Mouse (Mus musculus) testis, adult 2 months (tissue): ENCODE measurements around the gene Gm10720.
"Not testable (repeated sequence)": the region's sequence is repeated elsewhere in the genome, so short reads cannot be mapped to it uniquely, and the experiment has no call there.

Experiments
- CTCF ChIP-seq: fragments of 200-500 bp; IDR thresholded peaks from 2 replicates; pipeline ENCODE4 v1.5.1; 2012; ENCODE audit warnings: low read depth, mild to moderate bottlenecking, inconsistent platforms, low read length, moderate library complexity; ENCODE audit not compliant: control insufficient read depth, insufficient read depth, insufficient replicate concordance
- POLR2A ChIP-seq: fragments of 200-500 bp; IDR thresholded peaks from 2 replicates; pipeline ENCODE4 v1.6.1; 2012; ENCODE audit warnings: low read depth, mild to moderate bottlenecking, inconsistent platforms, low read length, moderate library complexity; ENCODE audit not compliant: control insufficient read depth

GRCm38 (mm10) chr9:3038161-3038560 is 22.7 kb downstream of the Gm10720 start:
- TF ChIP-seq CTCF, POLR2A: not testable (repeated sequence)
